ENCODE assay signal across 15 mouse cellular contexts in genomic region chr3:31134696-31135095, GRCm38 (mm10). TPM values are rescaled to one million over a fixed set of nuclear protein-coding genes. Genes with fewer than 3 reads are reported as not detected.
DNase-seq lines count a peak whose midpoint lies in the region; ATAC-seq and TF ChIP-seq lines count a peak whose summit lies in the region.
"Had no signal": no experiment of that assay in that cellular context is flagged by ENCODE, and none has a peak within 500 bp of the region (broad histone marks: within the 10 kb centered on the region; RNA-seq: fewer than 3 reads in every experiment).

No protein-coding gene starts in this region.

- no peaks in the 10 kb centered on the region for H3K27me3 ChIP-seq in hindbrain, postnatal 0 days (ENCODE audit: insufficient read depth, low read length)
- no peaks in the 10 kb centered on the region for H3K27me3 ChIP-seq in hindbrain, embryonic 11.5 days (ENCODE audit: control insufficient read depth, insufficient read depth, low read length)
- no peaks in the 10 kb centered on the region for H3K27me3 ChIP-seq in embryonic facial prominence, embryonic 14.5 days (replicated peaks; ENCODE audit: control insufficient read depth, insufficient read depth, low read length)
- H3K27me3 ChIP-seq: midbrain, embryonic 13.5 days had no signal

- no peaks in the 10 kb centered on the region for H3K36me3 ChIP-seq in hindbrain, postnatal 0 days (ENCODE audit: insufficient read depth, low read length)
- no peaks in the 10 kb centered on the region for H3K36me3 ChIP-seq in hindbrain, embryonic 11.5 days (ENCODE audit: control insufficient read depth, insufficient read depth, low read length)
- H3K36me3 ChIP-seq in embryonic facial prominence, embryonic 14.5 days (ENCODE audit: control insufficient read depth, insufficient read depth, low read length) = no peaks in the 10 kb centered on the region
- H3K36me3 ChIP-seq: forebrain, embryonic 10.5 days; G1E; midbrain, embryonic 13.5 days had no signal

- H3K9me3 ChIP-seq in hindbrain, postnatal 0 days (ENCODE audit: low read length) = no peaks in the 10 kb centered on the region
- no peaks in the 10 kb centered on the region for H3K9me3 ChIP-seq in hindbrain, embryonic 11.5 days (ENCODE audit: control insufficient read depth, low read length)
- H3K9me3 ChIP-seq in embryonic facial prominence, embryonic 14.5 days (ENCODE audit: control insufficient read depth, low read length) = no peaks in the 10 kb centered on the region
- H3K9me3 ChIP-seq: forebrain, embryonic 10.5 days; G1E; midbrain, embryonic 13.5 days had no signal

- no peak overlapping the region for H3K4me3 ChIP-seq in hindbrain, postnatal 0 days (ENCODE audit: low read length)
- H3K4me3 ChIP-seq in hindbrain, embryonic 11.5 days (ENCODE audit: low read depth, low read length) = no peak overlapping the region
- H3K4me3 ChIP-seq in embryonic facial prominence, embryonic 14.5 days (ENCODE audit: low read depth, low read length) = no peak overlapping the region
- H3K4me3 ChIP-seq: forebrain, embryonic 10.5 days; midbrain, embryonic 13.5 days had no signal

- peak; percentile 8 for DNase-seq in hindbrain, postnatal 0 days (ENCODE audit: low spot score)
- no peak for DNase-seq in hindbrain, embryonic 11.5 days (ENCODE audit: low spot score)
- DNase-seq in ZHBTc4 (ENCODE audit: low read depth, low spot score) = peak; percentile 23
- peak; percentile 44 for DNase-seq in embryonic facial prominence, embryonic 14.5 days (ENCODE audit: low spot score)
- DNase-seq in lung, postnatal 36 days = peak; percentile 23
- DNase-seq in T-cell, adult 2 months (ENCODE audit: low spot score) = no peak
- no peak for DNase-seq in kidney, postnatal 14 days
- DNase-seq: adrenal gland, adult 8-10 months; cerebellum, adult 8-10 months; kidney, adult 2 months; kidney, postnatal 36 days had no signal

- WGBS in hindbrain, postnatal 0 days = 72% methylated on average over 7 of the region's 7 CpGs
- 78% methylated on average over 7 of the region's 7 CpGs for WGBS in hindbrain, embryonic 11.5 days
- WGBS in embryonic facial prominence, embryonic 14.5 days = 60% methylated on average over 7 of the region's 7 CpGs

- TF ChIP-seq CTCF in hindbrain, postnatal 0 days (IDR thresholded peaks at IDR 0.05; ENCODE audit: low read depth) = no peak

- no peak overlapping the region for H3K4me2 ChIP-seq in hindbrain, postnatal 0 days (ENCODE audit: low read depth, low read length)
- no peak overlapping the region for H3K4me2 ChIP-seq in hindbrain, embryonic 11.5 days (replicated peaks; ENCODE audit: low read depth, low read length)
- H3K4me2 ChIP-seq in embryonic facial prominence, embryonic 14.5 days (ENCODE audit: low read depth, low read length) = no peak overlapping the region
- H3K4me2 ChIP-seq: hindbrain, embryonic 14.5 days; midbrain, embryonic 13.5 days had no signal

- no peak overlapping the region for H3K27ac ChIP-seq in hindbrain, postnatal 0 days
- no peak overlapping the region for H3K27ac ChIP-seq in hindbrain, embryonic 11.5 days (ENCODE audit: low read depth, low read length)
- no peak overlapping the region for H3K27ac ChIP-seq in embryonic facial prominence, embryonic 14.5 days (replicated peaks; ENCODE audit: low read depth, low read length)
- H3K27ac ChIP-seq: forebrain, embryonic 10.5 days; hindbrain, embryonic 14.5 days; midbrain, embryonic 13.5 days had no signal

- H3K9ac ChIP-seq in hindbrain, postnatal 0 days (replicated peaks; ENCODE audit: low read length) = no peak overlapping the region
- H3K9ac ChIP-seq in hindbrain, embryonic 11.5 days (ENCODE audit: low read depth, low read length) = no peak overlapping the region
- no peak overlapping the region for H3K9ac ChIP-seq in embryonic facial prominence, embryonic 14.5 days (ENCODE audit: low read depth, low read length)
- H3K9ac ChIP-seq: hindbrain, embryonic 14.5 days; midbrain, embryonic 13.5 days had no signal

- no peaks in the 10 kb centered on the region for H3K4me1 ChIP-seq in hindbrain, postnatal 0 days (ENCODE audit: insufficient read depth, low read length)
- H3K4me1 ChIP-seq in hindbrain, embryonic 11.5 days (replicated peaks; ENCODE audit: control insufficient read depth, insufficient read depth, low read length) = no peaks in the 10 kb centered on the region
- H3K4me1 ChIP-seq in embryonic facial prominence, embryonic 14.5 days (ENCODE audit: control insufficient read depth, insufficient read depth, low read length) = no peaks in the 10 kb centered on the region
- H3K4me1 ChIP-seq: forebrain, embryonic 10.5 days; midbrain, embryonic 13.5 days had no signal

- no peak for ATAC-seq in hindbrain, postnatal 0 days
- ATAC-seq in hindbrain, embryonic 11.5 days (ENCODE audit: low FRiP score) = no peak
- ATAC-seq in embryonic facial prominence, embryonic 14.5 days (ENCODE audit: low read depth) = no peak

RNA-seq across cellular contexts. Expression of gene Cldn11, which starts 15.0 kb away (rescaled TPM):
- 61.8 and 80.1 TPM in 2 replicates for total RNA-seq in hindbrain, postnatal 0 days (2014; rRNA removed)
- polyA plus RNA-seq in hindbrain, postnatal 0 days (2015; fragmentation: Nextera tagmentation; extraction: Ambion mirVana) = 71.0 and 76.7 TPM in 2 replicates
- 7.7 and 8.8 TPM in 2 replicates for polyA plus RNA-seq in hindbrain, embryonic 11.5 days (2014; fragmentation: Nextera tagmentation; extraction: Ambion mirVana)
- polyA plus RNA-seq in embryonic facial prominence, embryonic 14.5 days (2014; fragmentation: Nextera tagmentation; extraction: Ambion mirVana) = 59.9 and 65.7 TPM in 2 replicates
- total RNA-seq: G1E had no signal
- polyA plus RNA-seq: G1E had no signal

RNA-seq across cellular contexts. Expression of gene Skil, which starts 39.8 kb away (rescaled TPM):
- 36.4 and 38.9 TPM in 2 replicates for total RNA-seq in hindbrain, postnatal 0 days (2014; rRNA removed)
- 23.9 and 25.1 TPM in 2 replicates for polyA plus RNA-seq in hindbrain, postnatal 0 days (2015; fragmentation: Nextera tagmentation; extraction: Ambion mirVana)
- polyA plus RNA-seq in hindbrain, embryonic 11.5 days (2014; fragmentation: Nextera tagmentation; extraction: Ambion mirVana) = 57.9 and 71.1 TPM in 2 replicates
- polyA plus RNA-seq in embryonic facial prominence, embryonic 14.5 days (2014; fragmentation: Nextera tagmentation; extraction: Ambion mirVana) = 20.8 and 21.1 TPM in 2 replicates

Comparison
In these comparisons a context has a peak if more than half of its experiments do, and no peak if none do; other contexts are left out.
1. DNase-seq: peak in hindbrain, postnatal 0 days (single experiment), ZHBTc4 (single experiment), embryonic facial prominence, embryonic 14.5 days (single experiment) and lung, postnatal 36 days (single experiment); none in hindbrain, embryonic 11.5 days (single experiment), T-cell, adult 2 months (single experiment) and kidney, postnatal 14 days (single experiment).